Mouse (Mus musculus) lung, adult 2 months (tissue): Measurements from ENCODE around the gene Dppa1.

ENCODE experiments used
- CTCF ChIP-seq: fragments of 200-500 bp; IDR thresholded peaks from 2 replicates; pipeline ENCODE4 v1.5.1; 2011; ENCODE audit warnings: mild to moderate bottlenecking, low read length, control low read depth; ENCODE audit not compliant: insufficient read depth
- POLR2A ChIP-seq: fragments of 200-500 bp; IDR thresholded peaks from 2 replicates; pipeline ENCODE4 v1.6.1; 2011; ENCODE audit warnings: low read depth, mild to moderate bottlenecking, control low read depth, low read length, borderline replicate concordance; ENCODE audit errors: extremely low read depth

DNA sequence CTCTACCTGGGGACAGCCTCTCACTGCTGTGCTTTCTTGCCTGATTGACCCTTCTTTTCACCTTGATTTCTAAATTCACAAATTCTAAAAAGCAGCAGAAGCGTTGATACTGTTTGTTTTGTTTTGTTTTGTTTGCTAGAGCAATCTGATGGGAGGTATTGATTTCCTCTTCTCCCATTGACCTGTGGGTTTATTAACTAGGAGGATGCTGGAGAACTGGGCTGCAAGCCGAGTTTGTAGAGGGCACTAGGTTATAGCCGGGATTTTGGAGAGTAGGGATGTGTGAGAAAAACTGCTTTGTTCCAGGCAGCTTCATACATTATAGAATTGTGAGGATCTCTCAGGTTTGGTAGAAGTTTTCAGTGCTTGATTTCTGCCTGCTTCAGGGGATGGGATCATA lies 48.6 kb downstream of the Dppa1 start:
- TF ChIP-seq CTCF (no peak), POLR2A (no peak)
